Mouse (Mus musculus) megakaryocyte, embryonic 14.5 days (primary cell): ENCODE data around the gene Usp47.

ENCODE experiments used
- FLI1 ChIP-seq: IDR thresholded peaks from 2 replicates; pipeline ENCODE4 v1.6.1; 2012; ENCODE audit warnings: low read length, inconsistent platforms, mixed read lengths
- GATA1 ChIP-seq: IDR thresholded peaks from 3 replicates; pipeline ENCODE4 v1.6.1; 2012; ENCODE audit warnings: mixed read lengths, low read length, inconsistent platforms, borderline replicate concordance

- no peak for TF ChIP-seq GATA1
- no peak for TF ChIP-seq FLI1
These were observed 32.8 kb downstream of the Usp47 start for GRCm38 (mm10) chr7:112055901-112056625.
